Mouse (Mus musculus) retina, postnatal 1 day (tissue): ENCODE measurements around the gene Lamc2.
A peak's percentile ranks its signal among the peaks of the same experiment; 100 is the strongest.
"Not testable (repeated sequence)": the region's sequence is repeated elsewhere in the genome, so short reads cannot be mapped to it uniquely, and the experiment has no call there.

Source experiments
- DNase-seq: peaks from one replicate; pipeline ENCODE4 v3.0.0-alpha.2; 2012

Gene Lamc2

GRCm38 (mm10) chr1:153094226-153095076 lies 91.8 kb downstream of the Lamc2 start:
- no peak for DNase-seq

DNA sequence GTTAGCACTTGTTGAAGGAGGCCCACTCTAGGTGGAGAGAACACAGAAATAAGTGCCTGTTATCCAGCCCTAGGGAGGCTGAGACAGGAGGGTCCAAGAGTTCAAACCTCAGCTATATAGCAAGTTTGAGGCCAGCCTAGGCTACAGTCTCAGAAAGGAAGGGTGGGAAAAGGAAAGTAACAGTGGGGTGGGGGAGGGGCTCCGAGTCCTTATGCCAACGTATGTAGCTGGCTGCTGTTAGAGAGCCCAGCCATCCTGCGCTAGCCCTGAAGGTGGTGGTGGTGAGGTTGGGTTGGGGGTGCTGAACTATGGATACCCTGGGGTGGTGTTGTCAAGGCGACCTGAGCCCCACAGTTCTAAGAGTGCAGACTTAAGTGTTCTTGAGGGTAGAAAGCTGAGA lies 92.7 kb downstream of the Lamc2 start:
- DNase-seq, result no peak

DNA sequence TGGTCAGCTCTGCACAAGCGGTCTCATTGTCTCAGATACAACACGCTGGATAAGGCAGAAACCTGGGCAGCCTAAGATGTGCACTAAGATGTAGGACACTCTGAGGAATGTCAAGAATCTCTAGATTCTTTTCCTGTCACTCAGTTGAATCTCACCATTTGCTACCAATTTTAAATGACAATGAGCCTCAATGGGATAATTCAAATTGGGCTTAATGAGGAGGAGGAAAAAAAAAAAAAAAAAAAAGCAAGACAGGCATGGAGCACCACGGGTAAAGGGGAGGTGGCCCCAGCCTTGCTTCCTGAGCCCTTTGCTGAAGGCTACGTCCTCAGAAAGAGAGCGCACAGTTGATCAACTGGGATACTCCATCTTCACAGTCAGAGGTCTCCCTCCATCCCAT lies 93.1 kb downstream of the Lamc2 start:
- DNase-seq, result peak; percentile 37

GRCm38 (mm10) chr1:153092237-153092975 lies 93.8 kb downstream of the Lamc2 start:
- peak; percentile 83 for DNase-seq

DNA sequence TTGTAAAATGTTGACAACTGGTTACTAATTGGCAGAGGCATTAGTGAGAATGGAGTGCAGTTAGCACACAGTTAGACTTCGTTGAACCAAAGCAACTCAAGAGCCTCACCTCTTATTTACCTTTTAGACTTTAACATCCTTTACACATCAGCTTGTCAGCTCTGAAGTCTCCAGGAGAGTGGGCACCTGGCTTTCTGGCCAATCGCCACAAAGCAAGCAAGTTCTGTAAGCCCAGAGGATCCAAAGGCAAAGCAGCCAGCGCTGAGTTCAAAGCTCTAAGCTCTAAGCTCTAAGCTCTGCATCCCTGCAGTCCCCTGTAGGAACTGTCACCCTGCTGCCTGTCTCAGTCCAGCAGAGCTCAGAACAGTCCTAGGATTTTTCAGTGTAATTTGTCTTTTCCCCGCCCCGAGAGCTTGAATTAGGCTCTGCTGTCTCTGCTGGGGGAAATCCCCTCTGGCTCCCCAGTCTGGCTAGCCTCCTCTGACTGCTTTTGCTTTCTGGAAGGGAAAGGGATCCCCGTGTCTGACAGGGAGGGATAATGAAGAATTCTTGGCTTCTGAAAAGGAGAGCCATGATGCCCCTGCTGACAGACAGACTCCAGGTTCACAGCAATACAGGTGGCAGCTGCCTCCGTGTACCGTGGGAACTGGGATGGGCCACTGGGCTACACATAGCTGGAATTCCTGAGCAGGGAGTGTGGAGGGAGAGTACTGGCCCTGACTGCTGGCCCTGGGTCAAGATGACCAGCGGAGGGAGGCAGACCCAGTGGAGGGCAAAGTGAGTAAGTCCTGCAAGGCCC lies 94.6 kb downstream of the Lamc2 start:
- DNase-seq, result no peak

DNA sequence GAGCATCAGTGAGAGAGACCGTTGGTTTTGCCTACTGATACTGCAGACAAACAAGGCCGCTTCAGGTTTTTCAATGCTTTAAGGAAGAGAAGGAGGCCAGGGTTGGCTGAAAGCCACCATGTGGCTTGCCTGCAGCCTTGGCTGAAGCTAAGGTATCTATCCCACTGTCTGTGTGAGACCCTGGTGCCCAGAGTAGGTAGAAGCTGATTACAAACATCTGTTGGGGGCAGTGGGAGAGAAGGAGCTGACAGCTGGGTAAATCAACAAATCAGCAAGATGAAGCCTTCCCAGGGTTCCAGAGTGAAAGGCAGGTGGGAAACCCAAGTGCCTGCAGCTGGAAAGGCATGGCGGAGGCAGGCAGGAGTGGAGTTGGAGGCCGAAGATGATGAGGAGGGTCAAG lies 95.4 kb downstream of the Lamc2 start:
- no peak for DNase-seq

DNA sequence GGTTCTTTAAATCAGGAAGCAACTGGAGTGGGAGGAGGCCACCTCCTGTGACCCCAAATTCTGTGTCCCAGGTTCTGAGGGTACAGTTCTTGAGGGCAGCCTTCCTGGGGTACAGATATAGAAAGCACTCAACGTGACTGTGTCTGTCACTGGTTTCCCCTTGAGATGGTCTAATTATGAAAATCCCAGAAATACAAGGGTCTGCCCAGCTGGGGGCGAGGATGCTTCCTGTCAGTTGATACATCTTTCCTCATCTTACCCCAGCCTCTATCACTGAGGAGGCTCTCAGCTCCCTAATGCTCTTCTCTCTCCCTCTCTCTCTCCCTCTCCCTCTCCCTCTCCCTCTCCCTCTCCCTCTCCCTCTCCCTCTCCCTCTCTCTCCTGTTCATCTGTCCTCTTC lies 96.2 kb downstream of the Lamc2 start:
- DNase-seq, result no peak

DNA sequence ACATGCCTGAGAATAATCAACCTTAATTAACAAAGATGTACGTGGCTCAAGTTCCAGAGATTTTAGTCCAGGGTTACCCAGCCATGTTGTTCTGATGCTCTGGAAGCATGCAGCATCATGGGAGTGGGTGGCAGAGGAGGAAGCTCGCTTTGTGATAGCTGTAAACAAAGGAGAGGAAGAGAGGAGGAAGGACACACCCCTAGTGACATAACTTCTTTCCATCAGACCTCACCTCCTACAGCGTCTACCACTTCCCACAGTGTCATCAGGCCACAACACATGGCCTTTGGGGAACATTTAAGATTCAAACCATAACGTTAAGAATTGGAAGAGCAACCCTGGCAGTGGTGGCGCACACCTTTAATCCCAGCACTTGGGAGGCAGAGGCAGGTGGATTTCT lies 98.5 kb downstream of the Lamc2 start:
- DNase-seq, result no peak

DNA sequence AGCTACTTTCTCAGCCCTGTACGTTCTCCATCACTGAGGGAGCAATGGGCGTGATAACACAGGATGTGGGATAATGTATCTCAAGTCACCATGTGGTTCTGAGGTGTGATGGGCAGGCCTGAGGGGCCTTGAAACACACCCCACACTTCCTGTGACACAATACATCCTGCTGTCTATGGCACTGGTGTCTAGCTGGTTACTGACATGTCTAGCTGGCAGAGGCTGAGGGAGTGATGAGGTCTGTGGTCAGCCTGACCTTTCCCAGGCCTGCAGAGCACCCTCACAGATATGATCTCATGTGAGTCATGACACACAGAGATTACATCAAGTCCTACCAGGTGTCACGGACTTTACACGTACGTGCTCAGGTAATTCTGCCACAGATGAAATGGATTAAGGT lies 101.0 kb downstream of the Lamc2 start:
- no peak for DNase-seq

GRCm38 (mm10) chr1:153084191-153084590 lies 102.1 kb downstream of the Lamc2 start:
- no peak for DNase-seq

GRCm38 (mm10) chr1:153083233-153083632 lies 103.0 kb downstream of the Lamc2 start:
- DNase-seq, result not testable (repeated sequence)

- no peak for DNase-seq
Observed at GRCm38 (mm10) chr1:153075955-153076354, 110.3 kb downstream of the Lamc2 start.

DNA sequence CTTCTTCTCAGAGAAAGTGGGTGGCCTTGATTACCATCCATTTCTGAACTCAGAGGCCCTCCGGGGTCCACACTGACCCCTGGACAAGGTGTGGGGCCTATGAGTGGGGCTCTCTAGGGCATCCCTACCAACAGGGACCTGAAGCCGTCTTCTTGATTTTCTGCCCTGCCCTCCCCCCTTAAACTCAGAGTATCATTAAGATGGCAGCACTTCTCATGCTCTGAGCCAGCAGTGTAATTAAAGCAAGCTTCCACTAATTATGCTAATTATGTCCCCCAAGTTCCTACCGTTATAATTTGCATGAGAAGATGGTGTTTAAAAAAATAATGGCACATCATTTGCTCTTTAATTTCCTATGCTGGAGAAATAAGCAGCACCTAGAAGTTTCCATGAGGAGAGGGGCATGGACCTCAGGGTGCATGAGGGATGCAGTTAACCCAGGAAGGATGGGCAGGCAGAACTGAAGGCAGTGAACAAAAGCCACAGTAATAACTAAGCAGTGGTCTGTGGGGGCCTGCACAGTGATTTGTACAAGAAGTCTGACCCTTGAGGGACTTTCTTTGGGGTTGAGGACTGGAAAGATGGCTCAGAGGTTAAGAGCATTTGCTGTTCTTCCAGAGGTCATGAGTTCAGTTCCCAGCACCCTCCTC lies 111.0 kb downstream of the Lamc2 start:
- DNase-seq, result no peak

- DNase-seq, result peak; percentile 34
Observed at GRCm38 (mm10) chr1:153073441-153073840, 112.8 kb downstream of the Lamc2 start.
